Mouse (Mus musculus): Measurements from ENCODE around the gene Apobec1.

GRCm38 (mm10) chr6:122650398-122650980 lies 48.2 kb upstream of the Apobec1 start:
- TF ChIP-seq CTCF (IDR thresholded peaks at IDR 0.05; ENCODE audit: borderline replicate concordance, insufficient read depth, low read depth, low read length) (no peak), POLR2A (IDR thresholded peaks at IDR 0.05; ENCODE audit: borderline replicate concordance, insufficient read depth, low read length) (no peak)

Data from cerebellum, adult 2 months (tissue).